Mouse (Mus musculus) megakaryocyte-erythroid progenitor cell, adult 5-6 weeks (primary cell): Measurements from ENCODE around the gene Gpr179. TPM values are rescaled to one million over a fixed set of nuclear protein-coding genes. Genes with fewer than 3 reads are reported as not detected.

ENCODE experiments used
- ATAC-seq: replicated peaks from 2 replicates; pipeline ENCODE4 v1.8.0; 2016; ENCODE audit warnings: mild to moderate bottlenecking, inconsistent platforms; ENCODE audit not compliant: severe bottlenecking, poor library complexity, low FRiP score, low TSS enrichment
- total RNA-seq, 2 experiments: library from RNA; stranded (forward) in 1 of 2; stranded (reverse) in 1 of 2; fragments of 200-1000, 215-1000 nt in 1 of 2; fragments of >200 nt in 1 of 2; fragmentation: Nextera tagmentation in 1 of 2; gene quantifications; 2 replicates each; pipeline ENCODE4 v1.2.3; 2014 to 2017

Gene Gpr179
- total RNA-seq (2014; fragmentation: Nextera tagmentation) (0.05 TPM in 1 of 2 replicates, not detected in the other), total RNA-seq (2017) (not detected in 2 replicates)

DNA sequence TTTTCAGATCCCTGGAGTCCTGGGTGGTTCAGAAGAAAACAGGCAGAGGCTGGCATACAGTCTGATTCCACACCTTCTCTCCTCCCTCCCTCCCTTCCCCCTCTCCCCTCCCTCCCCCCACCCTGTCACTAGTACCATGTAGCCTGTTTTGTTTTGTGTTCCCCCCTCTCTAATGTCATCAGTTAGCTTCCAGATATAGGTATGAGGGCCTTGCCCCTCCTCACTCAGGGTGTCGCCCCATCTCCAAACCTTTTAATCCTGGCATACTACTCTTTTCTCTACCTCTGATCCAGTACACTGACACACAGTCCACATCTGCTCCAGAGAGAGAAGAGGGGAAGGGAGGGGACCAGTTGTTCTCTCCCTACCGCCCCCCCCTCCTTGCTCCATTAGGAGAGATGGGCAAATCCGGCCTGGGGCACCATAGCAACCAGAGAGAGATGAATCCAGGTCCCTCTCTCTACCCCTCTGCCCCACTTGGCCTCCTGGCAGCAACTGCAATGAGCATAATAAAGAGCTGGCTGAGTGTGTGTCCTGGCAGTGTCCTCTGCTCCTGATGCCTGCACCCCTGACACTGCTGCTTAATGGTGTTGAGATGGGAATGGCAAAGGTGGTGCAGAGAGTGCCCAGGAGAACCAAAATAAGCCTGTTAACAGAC lies at the start of gene Gpr179:
Gene Gpr179, minus strand, starts transcription at position 51 of the 658 bp plus-strand sequence.
- ATAC-seq, result no peak

DNA sequence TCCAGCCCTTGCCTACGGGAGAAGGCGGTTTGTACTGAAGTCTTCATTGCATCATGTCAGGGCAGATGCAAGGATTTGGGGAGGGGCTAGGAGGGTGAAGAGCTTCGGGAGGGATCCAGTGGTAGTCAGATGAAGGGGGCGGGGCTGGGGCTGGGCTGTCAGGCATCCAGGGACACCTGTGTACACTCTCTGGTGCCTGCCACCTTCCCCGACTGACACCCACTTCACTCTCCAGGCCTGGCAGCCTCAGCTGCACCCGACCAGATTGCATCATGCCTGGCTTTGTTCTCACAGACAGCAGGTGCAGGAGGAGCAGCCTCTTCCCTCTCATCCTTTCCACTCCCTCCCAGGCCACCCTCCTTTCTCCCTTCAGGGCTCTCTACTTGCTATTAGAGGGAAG lies 49.2 kb upstream of the Gpr179 start:
- ATAC-seq, result no peak

DNA sequence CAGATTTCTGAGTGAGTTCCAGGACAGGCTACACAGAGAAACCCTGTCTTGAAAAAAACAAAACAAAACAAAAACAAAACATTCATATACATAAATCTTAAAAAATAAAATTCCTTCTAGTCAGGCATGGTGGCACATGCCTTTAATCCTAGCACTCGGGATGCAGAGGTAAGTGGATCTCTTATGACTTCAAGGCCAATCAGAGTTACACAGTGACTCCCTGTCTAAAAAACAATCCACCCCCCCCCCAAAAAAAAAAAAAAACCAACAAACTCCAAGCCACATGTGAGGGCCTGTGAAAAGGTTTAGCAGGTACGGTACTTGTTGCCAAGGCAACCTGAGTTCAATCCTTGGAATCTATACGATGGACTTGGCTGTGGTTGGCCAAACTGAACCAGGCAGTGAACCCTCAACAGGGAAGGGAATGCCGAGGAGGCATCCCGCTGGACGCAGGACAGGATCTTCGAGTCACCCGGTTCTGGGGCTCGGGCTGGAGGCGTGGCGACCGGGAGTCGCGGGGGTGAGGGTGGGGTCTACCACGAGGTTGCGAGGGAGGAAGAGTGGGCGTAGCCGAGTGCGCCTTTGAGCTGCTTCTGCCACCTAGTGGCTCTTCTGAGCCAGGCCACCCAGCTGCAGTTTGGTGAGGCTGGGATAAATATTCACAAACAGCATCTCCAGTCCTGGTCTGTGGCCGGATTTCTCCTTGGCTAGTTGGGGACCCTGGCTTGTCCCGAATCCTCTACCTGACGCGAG lies 48.3 kb upstream of the Gpr179 start:
- peak; percentile 87 for ATAC-seq

DNA sequence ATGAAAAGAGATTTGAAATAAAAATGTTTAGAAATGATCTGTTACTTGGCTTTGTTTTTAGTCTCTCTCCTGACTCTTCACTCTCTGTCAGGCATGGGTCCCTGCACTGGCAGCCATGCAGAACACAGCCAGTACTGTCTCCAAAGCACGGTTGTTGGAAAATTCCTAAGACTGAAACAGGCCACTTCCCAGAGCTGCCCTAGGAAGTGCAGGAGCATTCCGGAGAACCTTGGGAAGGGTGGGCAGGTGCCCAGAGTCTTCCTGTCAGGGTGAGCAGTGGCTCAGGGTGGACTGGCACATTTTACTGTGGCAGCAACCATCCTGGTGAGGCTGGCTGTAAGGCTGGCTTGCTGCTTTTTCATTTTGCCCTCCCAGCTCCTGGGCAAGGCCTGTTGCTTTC lies 46.6 kb upstream of the Gpr179 start:
- ATAC-seq, result no peak

DNA sequence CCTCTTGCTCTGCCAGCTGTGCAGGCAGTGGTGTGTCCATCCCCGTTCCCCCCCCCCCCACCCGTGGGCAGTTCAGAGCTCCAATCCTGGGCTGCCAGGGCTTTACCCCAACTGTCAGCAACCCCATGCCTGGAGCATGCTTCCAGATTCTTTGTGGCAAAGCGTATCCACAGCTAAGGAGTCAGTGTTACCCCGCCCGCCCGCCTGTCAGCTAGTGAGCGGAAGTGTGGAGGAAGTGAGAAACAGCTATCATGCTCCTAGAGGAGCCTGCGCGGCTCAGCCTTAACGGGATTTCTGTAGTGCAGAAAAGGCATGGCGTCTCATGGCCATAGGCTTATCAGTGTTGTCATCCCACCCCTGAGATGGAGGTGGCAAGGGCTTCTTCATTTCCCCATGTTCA lies 42.3 kb upstream of the Gpr179 start:
- 0 out of 2 replicates have a peak, but pooled peaks have one; percentile 4 for ATAC-seq

DNA sequence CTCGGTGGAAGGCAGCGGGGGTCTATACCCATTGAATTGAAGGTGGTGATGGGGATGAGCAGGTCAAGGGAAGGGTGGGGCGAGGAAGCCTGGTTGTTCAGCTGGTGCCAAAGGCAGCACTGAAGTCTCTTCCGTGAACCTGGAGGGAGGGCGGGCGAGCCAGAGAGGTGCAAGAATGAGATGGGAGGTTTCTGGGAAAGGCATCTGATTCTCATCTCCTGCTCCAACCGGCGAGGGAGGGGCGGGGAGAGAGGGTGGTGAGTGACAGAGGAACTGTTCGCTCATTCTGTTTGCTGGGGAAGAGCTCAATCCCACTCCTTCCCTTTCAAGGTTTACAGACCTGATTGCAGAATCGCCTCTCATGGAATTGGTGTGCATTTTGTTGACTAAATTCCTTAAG lies 41.8 kb upstream of the Gpr179 start:
- no peak for ATAC-seq

DNA sequence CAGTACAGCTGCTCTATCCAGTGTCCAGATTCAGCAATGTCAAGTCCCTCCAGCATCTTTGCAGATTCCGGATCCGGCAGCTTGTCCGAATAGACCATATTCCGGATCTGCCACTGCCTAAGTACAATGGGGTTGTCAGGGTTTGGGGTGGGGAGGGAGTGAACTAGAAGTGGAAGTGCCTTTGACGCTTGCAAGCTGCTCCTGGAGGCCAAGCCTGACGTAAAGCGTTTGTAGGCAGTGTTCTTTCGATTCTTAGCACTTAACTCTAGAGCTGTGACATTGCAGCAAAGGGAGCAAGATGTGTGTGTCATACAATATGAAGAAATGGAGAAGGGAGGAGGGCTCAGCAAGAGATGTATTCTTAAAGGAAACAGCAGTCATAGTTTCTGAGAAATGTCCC lies 37.2 kb upstream of the Gpr179 start:
- no peak for ATAC-seq

DNA sequence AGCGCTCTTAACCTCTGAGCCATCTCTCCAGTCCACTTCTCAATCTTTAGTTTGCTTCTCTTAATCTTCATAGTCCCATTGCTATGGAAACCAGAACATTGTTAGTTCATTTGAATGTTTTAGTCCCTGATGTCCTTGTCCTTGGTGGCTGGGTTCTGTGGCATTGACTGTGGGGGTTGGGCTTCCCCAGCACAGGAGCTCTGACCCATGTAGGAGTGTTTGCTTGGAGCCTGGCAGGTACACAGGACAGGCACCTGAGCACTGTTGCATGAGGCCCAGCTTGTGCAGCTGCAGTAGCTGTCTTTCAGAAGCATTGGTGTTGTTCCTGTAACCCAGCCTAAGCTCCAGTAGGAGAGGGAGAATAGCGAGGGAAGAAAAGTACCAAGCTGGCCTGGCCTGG lies 35.9 kb upstream of the Gpr179 start:
- no peak for ATAC-seq

DNA sequence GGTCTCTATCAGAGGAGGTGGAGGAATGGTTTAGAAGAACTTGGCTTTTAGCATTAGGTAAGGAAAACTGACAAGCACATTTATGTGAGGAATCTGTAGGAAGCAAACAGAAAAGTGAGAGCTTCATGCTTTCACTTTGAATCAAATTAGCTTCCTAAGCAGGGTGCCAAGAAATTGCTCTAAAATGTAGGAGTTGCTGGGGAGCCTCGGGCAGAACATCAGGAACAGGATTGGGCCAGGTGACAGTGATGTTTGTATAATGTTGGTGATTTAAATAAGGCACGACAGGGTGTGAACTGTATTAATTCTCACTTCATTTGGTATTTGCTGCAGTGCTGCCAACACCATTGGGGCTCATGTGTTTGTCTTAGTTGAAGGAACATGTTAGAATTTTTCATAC lies 31.9 kb upstream of the Gpr179 start:
- ATAC-seq, result no peak

DNA sequence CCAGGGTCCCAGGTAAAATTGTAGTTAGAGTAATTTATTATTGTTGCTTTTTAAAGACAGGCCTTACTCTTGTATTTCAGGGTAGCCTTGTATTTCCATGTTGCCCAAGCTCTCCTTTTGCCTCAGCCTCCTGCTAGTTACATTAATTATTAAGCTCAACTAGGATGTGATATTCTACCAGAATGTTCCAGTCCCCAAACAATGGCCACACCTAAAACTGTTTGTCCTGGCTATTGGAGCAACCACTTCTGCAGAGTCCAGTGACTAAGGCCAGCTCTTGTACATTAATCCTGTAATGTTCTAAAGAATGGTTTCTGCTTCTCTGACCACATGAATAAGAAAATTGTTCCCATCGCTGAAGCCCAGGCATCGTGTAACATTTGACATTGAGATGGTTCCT lies 31.1 kb upstream of the Gpr179 start:
- ATAC-seq, result no peak

DNA sequence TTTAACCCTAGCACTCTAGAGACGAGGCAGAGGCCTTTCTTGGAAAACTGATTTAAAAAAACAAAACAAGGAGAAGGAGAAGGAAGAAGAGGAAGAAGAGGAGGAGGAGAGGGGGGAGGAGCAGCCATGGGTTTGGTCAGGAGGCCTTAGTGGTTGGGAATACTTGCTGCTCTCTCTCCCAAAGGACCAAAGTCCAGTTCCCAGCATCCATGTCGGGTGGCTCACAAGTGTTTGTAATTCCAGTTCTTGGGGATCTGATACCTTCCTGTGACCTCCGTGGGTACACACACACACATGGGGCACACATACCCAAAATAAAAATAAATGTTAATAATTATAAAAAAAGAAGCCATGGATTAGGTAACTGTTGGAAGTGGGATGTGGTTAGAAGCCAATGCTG lies 28.2 kb upstream of the Gpr179 start:
- ATAC-seq, result no peak

DNA sequence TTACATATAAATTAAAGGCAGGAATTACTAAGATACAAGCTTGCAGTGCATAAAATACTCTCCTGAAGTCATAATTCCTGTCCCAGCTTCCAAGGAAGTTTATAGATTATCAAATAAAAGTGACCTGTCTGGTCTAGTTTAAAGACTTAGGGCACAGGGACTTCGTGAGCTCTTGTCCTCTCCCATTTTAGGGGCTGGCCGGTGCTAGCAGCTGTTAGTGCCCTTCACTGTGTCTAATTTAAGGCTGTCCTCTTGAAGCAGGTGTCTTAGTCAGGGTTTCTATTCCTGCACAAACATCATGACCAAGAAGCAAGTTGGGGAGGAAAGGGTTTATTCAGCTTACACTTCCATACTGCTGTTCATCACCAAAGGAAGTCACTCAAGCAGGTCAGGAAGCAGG lies 21.5 kb upstream of the Gpr179 start:
- ATAC-seq, result no peak

DNA sequence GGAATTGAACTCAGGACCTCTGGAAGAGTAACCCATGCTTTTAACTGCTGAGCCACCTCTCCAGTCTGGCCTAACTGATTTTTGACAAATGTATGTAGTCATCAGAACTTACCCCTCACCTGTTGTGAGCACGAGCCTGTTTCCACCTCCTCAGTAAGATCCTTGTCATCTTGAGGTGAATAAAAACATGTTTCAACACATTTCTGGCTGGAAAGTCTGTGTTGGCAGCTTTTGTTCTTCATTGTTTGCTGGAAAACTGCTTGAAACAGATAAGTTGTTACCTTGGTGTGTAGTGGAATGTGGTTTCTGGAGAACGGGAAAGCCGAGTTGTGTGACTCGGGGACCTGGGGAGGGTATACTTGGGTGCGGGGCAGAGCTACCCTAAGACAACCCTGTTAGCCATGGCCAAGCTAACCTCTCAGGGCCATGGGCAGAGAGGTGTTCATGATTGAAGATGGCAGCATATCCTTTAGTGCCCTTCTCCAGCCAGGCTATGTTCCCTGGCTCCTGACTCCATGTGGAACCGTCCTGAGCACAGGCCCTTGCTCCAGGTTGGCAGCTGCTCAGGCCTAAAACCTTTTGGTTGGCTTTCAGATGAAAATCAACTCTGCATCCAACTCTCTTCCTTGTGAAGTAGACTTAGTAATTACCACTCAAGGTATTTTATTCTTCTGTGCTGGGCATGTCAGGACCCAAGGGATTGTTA lies 20.4 kb upstream of the Gpr179 start:
- no peak for ATAC-seq

DNA sequence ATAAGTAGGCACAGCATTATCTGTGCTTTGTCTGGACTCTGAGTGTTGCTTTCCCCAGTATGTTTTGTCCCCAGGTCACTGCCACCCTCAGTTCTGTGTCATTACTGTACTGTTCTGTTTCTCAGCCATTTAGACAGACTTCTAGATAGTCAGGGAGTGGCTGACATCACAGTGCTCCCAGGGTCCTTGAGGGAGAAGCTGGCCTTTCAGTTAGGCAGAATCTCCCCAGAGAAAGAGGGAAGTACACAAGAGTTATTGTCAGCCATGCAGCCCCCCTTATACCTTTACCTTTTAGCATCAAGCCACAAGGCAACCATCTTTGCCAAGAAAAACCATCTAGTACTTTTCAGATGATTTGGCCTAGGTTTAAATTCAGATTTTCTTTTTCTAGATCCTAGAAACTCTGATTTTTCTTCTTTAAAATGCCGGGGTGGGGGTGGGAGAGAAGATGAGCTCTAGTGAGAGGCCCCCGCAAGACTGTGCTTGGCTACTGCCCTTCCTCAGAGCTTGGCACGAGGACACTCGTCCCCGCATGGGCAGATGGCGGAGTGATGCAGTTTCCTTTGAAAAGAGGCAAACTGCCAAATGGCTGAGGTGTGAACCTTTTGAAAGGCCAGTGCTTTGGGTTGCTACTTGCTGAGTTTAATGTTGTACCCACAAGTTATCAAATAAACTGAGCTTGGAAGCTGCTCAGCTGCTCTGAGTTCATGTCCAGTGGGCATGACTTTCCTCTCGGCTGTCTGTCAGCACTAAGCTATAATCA lies 18.6 kb upstream of the Gpr179 start:
- ATAC-seq, result no peak

DNA sequence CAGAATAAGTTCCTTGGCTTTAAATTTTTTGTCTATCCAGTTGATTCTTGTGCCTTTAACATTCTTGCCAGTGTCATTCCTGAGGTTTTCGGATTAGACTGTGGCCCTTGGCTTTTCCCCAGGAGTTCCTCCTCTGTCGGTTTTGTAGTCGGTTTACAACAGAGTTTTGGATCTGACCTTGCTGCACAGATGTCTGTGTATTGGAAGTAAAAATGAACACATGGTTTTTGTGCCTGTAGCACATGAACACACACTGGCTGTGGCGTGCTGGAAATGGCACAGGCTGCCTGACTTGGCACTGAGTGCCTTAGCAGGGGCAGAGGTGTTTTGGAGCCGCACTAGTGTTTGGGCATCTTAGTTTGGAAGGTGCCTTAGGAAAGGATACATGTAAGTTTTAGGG lies 16.6 kb upstream of the Gpr179 start:
- no peak for ATAC-seq

DNA sequence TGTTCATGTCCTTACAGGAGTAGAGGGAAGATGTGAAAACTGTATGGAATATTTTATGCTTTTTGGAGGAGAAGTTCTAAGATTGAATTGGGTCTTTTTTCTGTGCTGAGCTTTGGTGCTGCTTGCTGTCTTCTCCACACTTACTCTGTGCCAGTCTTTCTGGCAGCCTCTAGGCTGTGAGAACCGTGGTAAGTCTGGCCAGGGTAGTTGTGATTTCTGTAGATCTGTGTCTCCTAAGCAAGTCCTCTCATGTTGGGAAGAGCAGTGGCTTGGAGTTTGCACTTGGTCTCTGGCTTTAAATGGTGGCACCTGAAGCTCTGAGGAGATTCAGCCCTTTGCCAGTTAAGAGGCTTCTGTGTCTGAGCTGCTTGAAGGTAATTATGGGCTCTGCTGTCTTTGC lies 13.7 kb upstream of the Gpr179 start:
- ATAC-seq, result no peak

DNA sequence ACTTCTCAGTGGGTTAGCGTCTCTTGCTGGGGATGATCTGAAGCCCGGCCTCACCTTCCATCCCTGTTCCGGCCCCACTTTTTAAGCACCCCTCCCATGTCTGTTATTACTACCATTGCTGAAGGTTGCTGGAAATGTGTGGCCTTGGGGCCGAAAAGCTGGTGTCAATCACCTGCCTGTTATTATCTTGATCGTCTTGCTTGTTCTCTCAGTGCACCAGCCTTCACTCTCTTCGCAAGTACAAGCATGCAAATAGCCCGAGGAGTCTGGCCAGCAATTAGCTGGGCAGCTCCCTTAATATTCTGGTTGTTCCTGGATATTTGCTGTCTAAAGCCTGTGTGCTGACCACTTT lies 11.7 kb upstream of the Gpr179 start:
- ATAC-seq, result peak; percentile 32; the same call in 1 of the 2 replicates

DNA sequence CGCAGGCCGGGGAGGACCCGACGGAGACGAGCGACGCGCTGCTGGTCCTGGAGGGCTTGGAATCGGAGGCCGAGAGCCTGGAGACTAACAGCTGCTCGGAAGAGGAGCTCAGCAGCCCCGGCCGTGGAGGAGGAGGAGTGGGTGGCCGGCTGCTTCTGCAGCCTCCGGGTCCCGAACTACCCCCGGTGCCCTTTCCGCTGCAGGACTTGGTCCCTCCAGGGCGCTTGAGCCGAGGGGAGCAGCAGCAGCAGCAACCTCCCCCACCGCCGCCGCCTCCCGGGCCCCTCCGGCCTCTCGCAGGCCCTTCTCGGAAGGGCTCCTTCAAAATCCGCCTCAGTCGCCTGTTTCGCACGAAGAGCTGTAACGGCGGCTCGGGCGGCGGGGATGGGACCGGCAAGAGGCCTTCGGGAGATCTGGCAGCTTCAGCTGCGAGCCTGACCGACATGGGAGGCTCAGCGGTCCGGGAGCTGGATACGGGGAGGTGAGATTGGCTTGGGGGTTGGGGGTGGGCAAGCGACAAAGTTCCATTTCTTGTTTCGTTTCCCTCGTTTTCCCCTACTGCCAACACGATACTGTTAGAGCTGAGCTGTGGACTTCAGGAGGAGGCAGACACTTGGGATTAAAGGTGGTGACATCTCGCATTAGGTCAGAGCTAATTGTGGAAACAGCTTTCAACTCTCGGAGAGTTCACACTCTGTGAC lies 11.2 kb upstream of the Gpr179 start:
- ATAC-seq, result 0 out of 2 replicates have a peak, but pooled peaks have one; percentile 9

DNA sequence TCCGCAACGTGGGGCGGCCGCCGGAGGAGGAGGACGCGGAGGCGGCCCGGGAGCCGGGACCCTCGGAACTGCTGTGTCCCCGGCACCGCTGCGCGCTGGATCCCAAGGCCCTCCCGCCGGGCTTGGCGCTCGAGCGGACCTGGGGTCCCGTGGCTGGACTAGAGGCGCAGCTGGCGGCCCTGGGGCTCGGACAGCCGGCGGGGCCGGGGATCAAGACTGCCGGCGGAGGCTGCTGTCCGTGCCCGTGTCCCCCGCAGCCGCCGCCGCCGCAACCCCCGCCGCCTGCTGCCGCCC lies 10.7 kb upstream of the Gpr179 start:
- no peak for ATAC-seq
